Comparison of ENCODE assay signal across 20 mouse cellular contexts in genomic region chr13:53244151-53244550, GRCm38 (mm10). TPM values are rescaled to one million over a fixed set of nuclear protein-coding genes. Genes with fewer than 3 reads are reported as not detected.
DNase-seq lines count a peak whose midpoint lies in the region; ATAC-seq lines count a peak whose summit lies in the region.
"Had no signal": no experiment of that assay in that cellular context is flagged by ENCODE, and none has a peak within 500 bp of the region (broad histone marks: within the 10 kb centered on the region; RNA-seq: fewer than 3 reads in every experiment).

No protein-coding gene starts in this region.

- H3K9ac ChIP-seq in heart, embryonic 13.5 days, result peak overlapping the region; percentile 41; the same call in 1 of the 2 replicates
- H3K9ac ChIP-seq: forebrain, embryonic 15.5 days had no signal

- peaks cover 13% of the 10 kb centered on the region; the same call in 1 of the 2 replicates for H3K9me3 ChIP-seq in heart, embryonic 13.5 days
- H3K9me3 ChIP-seq: forebrain, embryonic 15.5 days; midbrain, embryonic 10.5 days had no signal

- WGBS in heart, embryonic 13.5 days, result 49% methylated on average over 8 of the region's 8 CpGs

- ATAC-seq in heart, embryonic 13.5 days (ENCODE audit: extremely low read depth, insufficient number of reproducible peaks, low FRiP score, low TSS enrichment), result no peak
- ATAC-seq: CD4-positive, CD25-positive, alpha-beta regulatory T cell, adult 4 months; forebrain, embryonic 15.5 days had no signal

- H3K4me1 ChIP-seq in heart, embryonic 13.5 days, result peaks cover 75% of the 10 kb centered on the region

- no peak overlapping the region for H3K4me3 ChIP-seq in heart, embryonic 13.5 days
- H3K4me3 ChIP-seq: forebrain, embryonic 15.5 days; hindbrain, embryonic 10.5 days; midbrain, embryonic 10.5 days had no signal

- no peaks in the 10 kb centered on the region for H3K27me3 ChIP-seq in heart, embryonic 13.5 days (replicated peaks)
- H3K27me3 ChIP-seq: forebrain, embryonic 15.5 days had no signal

- H3K36me3 ChIP-seq in heart, embryonic 13.5 days, result peaks cover 13% of the 10 kb centered on the region; the same call in 1 of the 2 replicates
- H3K36me3 ChIP-seq: forebrain, embryonic 15.5 days had no signal

- peak overlapping the region; percentile 29 for H3K4me2 ChIP-seq in heart, embryonic 13.5 days
- H3K4me2 ChIP-seq: forebrain, embryonic 15.5 days; liver, embryonic 11.5 days had no signal

- intact Hi-C loops in heart, postnatal 10 days (cut with DNase I), result no loop called here

- no peak for DNase-seq in heart, postnatal 10 days
- DNase-seq in kidney, postnatal 14 days, result peak; percentile 35
- no peak for DNase-seq in kidney, adult 9 months
- DNase-seq in NIH3T3 (ENCODE audit: low read depth), result peak; percentile 40
- DNase-seq in adrenal gland, postnatal 25 days, result peak; percentile 22
- no peak for DNase-seq in right cerebral cortex, adult 18-20 months
- DNase-seq: cerebellum, adult 18-20 months; heart, adult 18-20 months; kidney, adult 2 months; layer of hippocampus, adult 9-11 months; lung, postnatal 14 days; right cerebral cortex, postnatal 4 days had no signal

- H3K27ac ChIP-seq in heart, embryonic 13.5 days (replicated peaks), result peak overlapping the region; percentile 71
- H3K27ac ChIP-seq: forebrain, embryonic 15.5 days; hindbrain, embryonic 10.5 days; midbrain, embryonic 10.5 days had no signal

RNA-seq across cellular contexts. Expression of gene Ror2, which starts 41.8 kb away (rescaled TPM):
- polyA plus RNA-seq in heart, embryonic 13.5 days (2015; fragmentation: Nextera tagmentation; extraction: Ambion mirVana), result 16.4 and 16.5 TPM in 2 replicates
- total RNA-seq in heart, postnatal 10 days (2021), result 1 to 10 TPM; 5.3 to 5.8 TPM
- total RNA-seq in adrenal gland, postnatal 25 days (2021), result 6.7 and 7.8 TPM in 2 replicates
- total RNA-seq: common myeloid progenitor, adult 5-6 weeks; MEL had no signal
- polyA plus RNA-seq: CD4-positive, CD25-positive, alpha-beta regulatory T cell, adult 4 months had no signal

Comparison
In these comparisons a context has a peak if more than half of its experiments do, and no peak if none do; other contexts are left out.
1. DNase-seq: peak in kidney, postnatal 14 days (single experiment), NIH3T3 (single experiment) and adrenal gland, postnatal 25 days (single experiment); none in heart, postnatal 10 days (0 of 2), kidney, adult 9 months (single experiment) and right cerebral cortex, adult 18-20 months (single experiment).